Mouse (Mus musculus): ENCODE measurements around the gene Dph2.

Dph2 gene

DNA sequence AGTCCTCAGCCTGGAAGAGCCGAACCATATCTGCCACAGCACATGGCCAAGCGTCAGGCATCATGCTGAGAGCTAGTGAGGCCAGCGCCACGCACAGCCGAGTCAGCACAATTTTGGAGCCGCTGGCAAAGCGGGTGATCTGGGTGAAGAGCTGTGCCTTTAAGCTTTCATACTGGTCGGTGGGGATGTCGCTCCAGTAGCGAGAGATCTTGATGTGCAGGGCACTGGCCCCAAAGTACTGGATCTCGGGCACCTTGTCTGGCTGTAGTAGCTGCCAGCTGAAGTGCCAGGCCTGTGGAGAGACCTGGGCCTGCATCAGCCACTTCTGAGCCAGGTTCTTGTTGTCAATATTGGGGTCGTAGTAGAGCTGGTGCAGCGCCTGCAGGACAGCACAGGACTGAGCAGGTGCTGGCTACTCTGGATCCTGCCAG, 20.3 kb upstream of the Dph2 start:
- DNase-seq (ENCODE audit: low spot score) = no peak

DNA sequence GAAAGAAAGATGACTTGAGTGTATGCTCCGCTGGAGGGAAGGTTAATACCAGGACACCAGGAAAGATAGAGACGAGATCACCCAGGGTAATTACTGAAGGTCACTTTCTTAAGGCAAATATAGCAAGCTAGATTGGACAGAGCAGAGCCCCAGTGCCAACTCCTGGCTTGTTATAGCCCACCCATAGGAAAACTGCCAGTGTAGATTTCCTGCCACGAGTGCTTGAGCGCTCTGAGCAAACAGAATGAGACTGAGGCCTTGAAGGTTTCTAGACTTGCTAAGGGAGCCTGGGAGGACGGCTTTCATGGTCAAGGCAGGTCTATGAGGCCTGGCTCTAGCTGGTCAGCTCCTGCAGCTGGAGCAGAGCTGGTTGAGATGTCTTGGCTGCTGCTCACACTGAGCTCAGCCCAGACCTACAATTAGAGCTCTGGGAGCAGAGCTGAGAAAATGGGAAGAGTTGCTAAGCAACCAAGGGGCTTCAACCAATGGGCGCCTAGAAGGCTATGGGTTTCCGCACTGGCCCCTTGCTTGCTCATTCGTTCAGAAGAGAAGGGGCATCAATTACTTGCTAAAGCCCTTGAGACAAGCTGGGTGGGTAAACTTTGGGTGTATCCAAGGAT, 17.1 kb upstream of the Dph2 start:
- DNase-seq (ENCODE audit: low spot score) = no peak

GRCm38 (mm10) chr4:117906196-117906595, 14.4 kb upstream of the Dph2 start:
- no peak for DNase-seq (ENCODE audit: low spot score)

GRCm38 (mm10) chr4:117904761-117905160, 12.9 kb upstream of the Dph2 start:
- DNase-seq (ENCODE audit: low spot score) = no peak

- no peak for DNase-seq (ENCODE audit: low spot score)
Observed at GRCm38 (mm10) chr4:117904094-117904493, 12.3 kb upstream of the Dph2 start.

GRCm38 (mm10) chr4:117898111-117898510, 6.3 kb upstream of the Dph2 start:
- DNase-seq (ENCODE audit: low spot score) = no peak

GRCm38 (mm10) chr4:117896031-117896430, 4.2 kb upstream of the Dph2 start:
- no peak for DNase-seq (ENCODE audit: low spot score)

GRCm38 (mm10) chr4:117895339-117895738, 3.5 kb upstream of the Dph2 start:
- no peak for DNase-seq (ENCODE audit: low spot score)

- DNase-seq (ENCODE audit: low spot score) = no peak
Observed at GRCm38 (mm10) chr4:117894601-117895000, 2.8 kb upstream of the Dph2 start.

- no peak for DNase-seq (ENCODE audit: low spot score)
Observed at GRCm38 (mm10) chr4:117893376-117893775, 1.5 kb upstream of the Dph2 start.

DNA sequence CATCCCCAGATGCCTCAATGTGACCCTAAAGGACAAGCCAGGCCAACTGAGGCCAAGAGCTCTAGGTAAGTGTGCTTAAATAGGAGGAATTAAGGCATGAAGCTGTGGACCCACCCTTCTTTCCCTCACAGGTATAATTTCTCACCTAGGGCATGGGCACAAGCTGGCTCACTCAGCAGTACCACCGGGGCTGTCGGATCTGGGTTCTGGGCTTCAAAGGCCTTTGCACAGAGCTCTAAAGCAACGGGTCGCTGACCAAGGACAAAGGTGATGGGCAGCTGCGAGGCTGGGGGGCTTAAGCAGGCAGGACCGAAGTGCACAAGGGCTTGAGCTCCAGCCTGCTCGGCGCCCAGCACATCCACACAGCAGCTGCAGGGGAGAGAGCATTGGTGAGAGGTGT, 1.1 kb downstream of the Dph2 start:
- DNase-seq (ENCODE audit: low spot score) = no peak

GRCm38 (mm10) chr4:117890031-117890430, 1.8 kb downstream of the Dph2 start:
- no peak for DNase-seq (ENCODE audit: low spot score)

- no peak for DNase-seq (ENCODE audit: low spot score)
Observed at GRCm38 (mm10) chr4:117889471-117889870, 2.4 kb downstream of the Dph2 start.

- no peak for DNase-seq (ENCODE audit: low spot score)
Observed at GRCm38 (mm10) chr4:117887920-117888319, 3.9 kb downstream of the Dph2 start.

DNA sequence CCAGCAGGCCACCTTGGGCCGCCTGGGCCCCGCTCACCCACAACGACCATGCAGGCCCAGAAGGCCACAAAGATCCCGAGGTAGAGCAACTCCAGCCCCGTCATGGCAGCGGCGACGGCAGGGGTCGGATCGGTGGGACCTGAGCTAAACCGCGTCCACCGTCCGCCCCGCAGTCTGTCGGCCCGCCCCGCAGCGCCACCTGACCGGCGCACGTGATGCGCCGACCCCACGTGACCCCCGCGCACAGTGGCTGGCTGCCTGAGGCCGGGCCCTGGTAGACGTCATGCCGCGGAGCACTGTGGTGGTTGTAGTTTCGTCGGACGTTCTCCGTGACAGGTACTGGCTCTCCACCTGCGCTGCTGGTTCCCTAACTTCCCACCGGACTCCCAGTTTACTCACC, 4.7 kb downstream of the Dph2 start, which contains the start of gene Atp6v0b:
Gene Atp6v0b, minus strand, starts transcription at position 201 of the 400 bp plus-strand sequence.
- DNase-seq (ENCODE audit: low spot score) = peak; percentile 82

- DNase-seq (ENCODE audit: low spot score) = no peak
Observed at GRCm38 (mm10) chr4:117886644-117887043, 5.2 kb downstream of the Dph2 start.

DNA sequence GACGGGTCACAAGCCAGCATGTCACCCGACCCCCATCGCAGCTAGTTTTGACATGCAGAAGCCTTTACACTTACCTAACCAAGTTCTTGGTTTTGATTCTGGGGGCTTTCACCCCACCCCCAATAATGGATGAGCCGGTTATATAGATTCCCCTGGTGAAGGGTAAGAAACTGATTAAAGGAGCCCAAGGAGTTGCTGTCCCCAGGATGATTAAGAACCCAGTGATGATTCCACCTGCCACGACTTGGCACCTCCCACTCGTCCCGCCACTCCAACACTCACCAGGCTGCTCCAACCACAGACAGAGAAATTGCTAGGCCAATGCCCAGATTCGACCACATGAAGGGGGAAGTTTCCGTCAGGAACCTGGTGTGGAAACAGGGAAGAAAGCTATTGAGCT, 5.8 kb downstream of the Dph2 start:
- DNase-seq (ENCODE audit: low spot score) = no peak

- DNase-seq (ENCODE audit: low spot score) = no peak
Observed at GRCm38 (mm10) chr4:117885093-117885492, 6.7 kb downstream of the Dph2 start.

GRCm38 (mm10) chr4:117884146-117884545, 7.7 kb downstream of the Dph2 start:
- no peak for DNase-seq (ENCODE audit: low spot score)

DNA sequence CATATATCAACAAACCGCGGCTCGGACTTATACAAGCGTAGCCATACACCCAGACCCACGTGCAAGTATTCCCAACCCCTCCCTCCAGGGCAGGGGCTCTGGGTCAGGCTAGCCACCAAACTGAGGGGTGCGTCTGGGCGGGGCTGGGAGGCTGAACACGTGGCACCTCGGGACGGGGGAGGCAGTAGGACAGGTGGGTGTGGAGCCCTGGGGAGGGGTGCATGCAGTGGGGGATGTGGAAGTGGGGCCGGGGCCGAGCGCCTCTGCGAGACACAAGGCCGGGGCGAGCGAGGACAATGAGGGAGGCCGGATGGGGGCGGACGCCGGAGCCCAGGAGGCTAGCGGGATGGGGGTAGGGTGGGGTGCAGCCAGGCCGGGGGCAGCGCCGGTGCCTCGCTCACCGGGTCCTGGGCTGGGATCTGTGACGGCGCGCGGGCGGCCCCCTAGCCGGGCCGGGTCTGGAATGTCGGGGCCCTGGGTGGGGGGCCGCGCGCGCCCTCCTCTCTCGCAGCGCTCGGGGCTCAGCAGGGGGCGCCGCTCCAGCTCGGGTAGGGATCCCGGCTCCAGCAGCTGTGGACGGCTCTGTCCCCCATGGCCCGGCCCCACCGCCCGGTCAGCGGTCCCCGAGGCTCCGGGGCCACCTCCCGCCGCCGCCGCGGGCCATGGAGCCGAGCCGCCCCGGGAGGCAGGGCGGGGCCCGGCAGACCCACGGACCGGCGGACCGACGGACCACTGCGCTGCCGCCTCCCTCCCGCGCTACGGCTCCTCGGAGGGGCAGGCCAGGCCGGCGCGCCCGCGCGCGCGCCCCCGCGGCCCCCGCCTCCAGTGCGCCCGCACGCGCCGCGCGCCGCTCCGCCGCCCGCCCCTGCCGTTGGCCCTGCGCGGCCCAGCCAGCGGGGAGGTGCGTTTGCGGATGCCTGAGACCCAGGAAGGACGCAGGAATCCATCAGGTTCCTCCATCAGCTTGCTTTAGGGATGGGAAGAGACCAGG, 8.8 kb downstream of the Dph2 start, which contains the start of gene B4galt2:
Gene B4galt2, minus strand, starts transcription at position 787 of the 991 bp plus-strand sequence.
- no peak for DNase-seq (ENCODE audit: low spot score)

DNA sequence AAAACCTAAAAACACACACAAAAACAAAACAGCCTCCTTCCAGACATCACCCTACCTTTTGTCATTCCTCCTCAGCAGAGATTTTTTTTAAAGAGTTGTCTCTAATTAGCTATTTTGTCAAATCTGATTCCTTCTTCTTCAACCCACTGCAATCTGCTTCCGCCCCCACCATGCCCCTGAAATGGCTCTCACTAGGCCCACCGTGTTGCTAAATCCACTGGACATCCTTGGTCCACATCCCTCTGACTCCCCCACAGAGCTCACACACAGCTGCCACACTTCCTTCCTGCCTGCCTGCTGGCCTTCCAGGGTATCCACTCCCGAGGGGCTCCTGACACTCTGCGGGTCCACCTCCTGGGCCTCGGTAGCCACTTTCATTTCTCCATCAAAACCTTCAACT, 13.1 kb downstream of the Dph2 start:
- DNase-seq (ENCODE audit: low spot score) = no peak

- no peak for DNase-seq (ENCODE audit: low spot score)
Observed at GRCm38 (mm10) chr4:117878301-117878700, 13.5 kb downstream of the Dph2 start.

- no peak for DNase-seq (ENCODE audit: low spot score)
Observed at GRCm38 (mm10) chr4:117873615-117874014, 18.2 kb downstream of the Dph2 start.
